Mouse (Mus musculus) cerebellum, adult 8-10 months (tissue): ENCODE data around the gene Ptch2.

Experiments
- DNase-seq: peaks from one replicate; pipeline ENCODE4 v3.0.0; 2022

Gene Ptch2

DNA sequence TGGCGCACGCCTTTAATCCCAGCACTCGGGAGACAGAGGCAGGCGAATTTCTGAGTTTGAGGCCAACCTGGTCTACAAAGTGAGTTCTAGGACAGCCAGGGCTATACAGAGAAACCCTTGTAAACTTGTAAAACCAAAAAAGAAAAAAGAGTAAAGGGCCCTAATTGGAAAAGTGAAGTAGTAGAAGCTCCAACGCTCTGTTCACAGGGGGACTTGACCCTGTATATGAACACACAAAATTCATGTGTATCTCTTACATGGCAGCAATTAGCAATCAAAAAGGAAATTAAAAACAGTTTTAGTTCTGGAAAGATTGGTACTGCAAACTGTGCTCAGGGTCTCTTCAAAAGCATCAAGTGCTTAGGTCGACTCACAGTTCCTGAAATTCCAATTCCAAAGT lies 60.5 kb downstream of the Ptch2 start:
- DNase-seq = no peak

DNA sequence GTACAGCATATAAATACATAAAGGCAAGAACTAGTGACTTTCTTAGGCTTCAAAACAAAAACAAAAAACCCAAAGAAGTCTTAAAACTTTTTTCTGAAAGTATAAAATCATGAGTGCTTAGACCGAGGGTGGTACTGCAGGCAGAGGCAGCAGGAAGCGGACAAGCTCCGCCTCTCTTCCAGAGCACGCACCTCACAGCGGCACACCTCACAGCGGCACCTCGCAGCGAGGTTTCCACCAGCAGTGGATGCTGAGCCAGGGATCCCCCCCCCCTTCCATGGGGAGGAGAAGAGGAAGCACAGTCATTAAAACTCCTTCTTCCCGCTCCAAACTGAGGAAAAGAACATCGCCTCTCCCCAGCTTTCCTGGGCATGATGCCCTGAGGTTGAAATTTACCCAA lies 63.8 kb downstream of the Ptch2 start:
- no peak for DNase-seq

DNA sequence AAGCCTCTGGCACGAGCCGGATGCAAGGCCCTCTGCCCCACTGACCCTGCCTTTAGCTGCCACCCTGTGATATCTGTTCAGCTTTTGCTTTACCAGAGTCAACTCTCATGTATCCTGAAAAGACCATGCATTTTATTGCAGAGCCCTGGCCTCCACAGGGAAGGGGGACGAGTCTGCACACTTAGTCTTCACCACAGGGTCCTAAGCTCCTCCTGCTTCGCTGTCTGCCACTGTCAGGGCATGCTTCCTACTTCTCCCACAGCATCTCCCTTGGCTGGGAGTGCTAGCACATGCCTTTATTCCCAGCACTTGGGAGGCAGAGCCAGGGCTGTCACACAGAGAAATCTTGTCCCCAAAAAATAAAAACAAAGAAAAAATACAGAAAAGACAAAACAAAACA lies 65.3 kb downstream of the Ptch2 start:
- no peak for DNase-seq
